Mouse (Mus musculus): ENCODE data around the gene Aldh1b1.

Gene Aldh1b1

DNA sequence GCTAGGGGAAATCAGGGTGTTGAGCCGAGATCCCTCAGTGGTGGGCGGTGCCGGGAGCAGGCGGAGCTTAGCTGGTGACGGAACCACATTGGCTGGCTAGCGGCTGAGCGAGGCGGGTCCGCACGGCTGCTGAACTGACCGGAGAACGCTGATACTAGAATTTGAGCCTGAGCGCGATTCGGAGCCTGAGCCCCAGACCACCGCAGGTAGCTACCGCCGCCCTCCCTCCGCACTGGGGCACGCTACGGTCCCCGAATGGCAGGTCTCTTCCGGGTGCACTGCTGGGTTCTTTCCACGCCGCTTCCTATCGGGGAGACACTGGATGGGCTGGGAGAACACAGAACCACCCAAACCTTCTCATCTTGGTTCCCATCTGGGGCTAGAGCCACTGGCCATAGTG is at the start of gene Aldh1b1:
TSS of gene Aldh1b1 (plus strand) at position 59 of the 400 bp plus-strand sequence.
- peak; percentile 62 for DNase-seq

DNA sequence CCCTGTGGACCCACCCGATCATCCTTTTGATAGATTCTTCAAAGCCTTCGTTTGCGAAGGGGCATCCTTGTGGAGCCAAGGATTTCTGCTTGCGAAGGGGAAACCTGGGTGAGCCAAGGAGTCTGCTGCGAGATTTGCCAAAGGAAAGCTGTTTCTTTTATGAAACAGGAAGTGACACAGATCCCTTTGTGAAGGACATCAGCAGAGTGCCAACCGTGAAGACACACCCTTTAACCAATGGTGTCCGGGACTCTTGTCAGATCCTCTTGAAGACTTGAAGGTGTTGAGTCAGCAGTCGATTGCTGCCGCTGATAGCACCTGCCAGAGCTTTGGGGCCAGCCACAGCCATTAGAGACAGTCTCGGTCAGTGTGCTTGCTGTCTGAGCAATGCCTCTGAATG is 49.4 kb upstream of the Aldh1b1 start:
- DNase-seq: no peak

DNA sequence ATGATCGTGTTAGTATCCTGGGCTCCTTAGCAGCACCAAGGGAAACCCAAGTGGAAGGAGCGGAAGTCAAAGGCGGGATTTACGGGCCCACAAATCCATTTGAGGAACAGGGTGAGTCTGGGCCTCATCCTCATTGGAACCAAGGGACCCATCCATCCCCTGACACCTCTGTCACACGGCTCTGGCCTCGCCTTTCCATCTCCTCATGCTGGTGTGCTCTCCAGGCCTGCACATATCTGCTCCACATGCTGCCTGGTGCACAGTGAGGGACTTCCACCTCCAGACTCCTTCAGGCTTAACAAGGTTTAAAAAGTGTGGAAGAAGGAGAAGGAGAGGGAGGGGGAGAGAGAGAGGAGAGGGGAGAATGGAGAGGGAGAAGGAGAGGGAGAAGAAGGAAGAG is 48.3 kb upstream of the Aldh1b1 start:
- no peak for DNase-seq

DNA sequence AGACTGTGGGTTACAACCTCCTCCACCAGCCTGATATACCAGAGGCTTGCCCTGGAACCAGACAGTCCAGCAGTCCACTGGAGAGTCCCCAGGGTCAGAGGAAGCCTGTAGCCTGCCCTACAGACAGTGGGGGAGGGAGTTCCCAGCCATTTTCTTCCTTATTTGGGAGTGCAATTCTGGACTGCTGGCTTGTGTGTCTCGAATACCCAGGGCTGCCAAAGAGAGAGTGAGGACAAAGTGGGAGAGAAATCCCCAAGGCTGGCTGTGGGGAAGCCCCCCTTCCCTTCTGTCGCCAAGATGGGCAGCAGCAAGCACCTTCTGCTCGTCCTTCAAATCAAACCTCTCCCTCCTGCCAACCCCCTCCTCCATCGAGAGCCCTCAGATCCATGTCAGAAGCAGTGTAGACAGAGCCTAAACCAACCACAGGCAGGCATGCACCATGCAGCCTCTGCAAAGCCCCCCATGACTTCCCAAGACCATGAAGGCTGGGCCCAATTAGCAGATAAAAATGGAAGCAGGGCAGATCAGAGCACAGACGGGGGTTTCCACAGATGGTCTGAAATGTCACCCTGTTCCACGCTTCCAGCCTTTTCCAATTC is 45.5 kb upstream of the Aldh1b1 start:
- DNase-seq: no peak

DNA sequence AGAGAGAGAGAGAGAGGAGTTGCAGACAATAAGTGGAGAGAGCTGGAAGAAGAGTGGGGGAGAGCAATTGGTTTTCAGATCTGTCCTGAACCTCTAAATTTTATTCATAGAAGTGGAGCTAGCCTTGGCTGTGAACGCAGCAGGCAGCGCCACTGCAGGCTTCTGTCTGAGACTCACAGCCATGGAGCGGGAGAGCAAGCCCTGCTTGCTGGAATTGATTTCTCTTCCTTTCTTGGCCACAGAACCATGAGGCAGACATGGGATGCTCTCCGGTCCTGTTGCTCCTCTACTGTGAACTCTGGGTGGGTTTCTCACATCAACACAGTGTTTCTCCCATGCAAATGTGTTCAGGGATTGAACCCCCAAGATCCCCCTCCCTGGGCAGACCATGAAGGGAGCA is 44.7 kb upstream of the Aldh1b1 start:
- DNase-seq: no peak

DNA sequence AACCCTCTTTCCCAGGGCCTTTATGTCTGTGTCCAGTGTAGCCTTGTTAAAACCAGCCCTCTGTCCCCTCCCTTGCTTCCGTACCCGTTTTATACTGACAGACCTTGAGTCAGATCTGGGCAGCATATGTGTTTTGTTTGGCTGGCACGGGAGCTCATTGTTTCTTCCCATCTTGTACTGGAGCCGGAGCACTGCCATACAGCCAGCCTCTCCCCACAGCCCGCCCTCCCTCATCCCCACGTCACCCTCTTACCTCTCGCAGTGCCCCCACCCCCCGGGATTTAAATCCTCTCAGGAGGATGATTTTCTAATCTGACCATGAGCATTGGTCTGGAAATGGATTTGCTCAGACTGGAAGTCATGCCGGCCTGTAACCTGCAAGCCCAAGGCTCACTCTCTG is 43.7 kb upstream of the Aldh1b1 start:
- DNase-seq: no peak

DNA sequence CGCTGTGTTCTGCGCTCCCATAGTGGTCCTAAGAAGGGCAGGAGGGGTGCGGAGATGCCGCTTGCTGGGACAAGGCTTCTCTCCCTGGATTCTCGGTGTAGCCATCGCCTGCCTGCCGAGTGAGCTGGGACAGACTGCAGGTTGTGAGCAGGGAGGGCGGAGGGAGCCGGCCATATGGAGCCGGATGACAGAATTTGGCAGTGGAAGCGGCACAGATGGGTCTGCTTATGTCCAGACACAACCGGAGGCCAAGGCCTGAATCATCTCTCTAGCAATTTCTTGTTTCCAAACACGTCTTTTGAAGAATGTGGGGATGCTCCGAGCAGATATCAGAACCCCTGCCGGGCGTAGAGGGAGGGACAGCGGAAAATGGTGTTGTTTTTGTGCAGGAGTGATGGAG is 42.9 kb upstream of the Aldh1b1 start:
- DNase-seq: no peak

DNA sequence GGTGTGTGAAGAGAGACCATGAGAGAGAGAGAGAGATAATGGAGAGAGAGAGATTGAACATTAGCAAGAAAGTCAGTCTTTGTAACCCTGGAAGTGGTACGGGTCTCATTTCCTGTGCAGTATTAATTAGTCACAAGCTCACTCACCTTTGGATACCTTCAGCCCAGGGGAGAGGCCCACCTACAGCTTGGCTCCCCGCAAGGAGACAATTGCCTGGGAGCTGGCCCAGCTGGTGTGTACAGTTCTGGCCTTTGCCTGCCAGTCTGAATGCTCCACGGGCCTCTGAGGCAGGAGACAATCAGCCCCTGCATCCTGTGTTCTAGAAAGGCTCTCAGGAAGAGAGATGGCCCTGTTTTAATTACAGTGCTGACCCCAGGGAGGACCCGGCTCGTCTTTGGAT is 40.9 kb upstream of the Aldh1b1 start:
- no peak for DNase-seq

DNA sequence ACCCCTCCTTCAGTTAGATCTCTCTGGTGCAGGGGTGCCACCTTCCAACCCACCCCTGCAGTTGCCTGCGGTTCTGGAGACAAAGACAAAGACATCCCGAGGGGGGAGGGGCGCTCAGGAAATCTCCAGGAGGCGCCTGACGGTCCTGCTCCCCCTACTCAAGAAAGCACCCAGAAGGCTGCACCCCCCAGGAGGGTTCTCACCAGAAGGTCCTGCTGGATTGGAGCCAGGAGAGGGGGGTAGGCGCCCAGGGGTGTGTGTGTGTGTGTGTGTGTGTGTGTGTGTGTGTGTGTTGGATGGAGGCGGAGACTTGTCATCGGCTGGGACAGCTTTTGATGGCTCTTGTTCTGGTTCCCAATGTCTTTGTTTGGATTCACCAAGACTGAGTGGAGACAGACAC is 39.4 kb upstream of the Aldh1b1 start:
- DNase-seq: no peak

DNA sequence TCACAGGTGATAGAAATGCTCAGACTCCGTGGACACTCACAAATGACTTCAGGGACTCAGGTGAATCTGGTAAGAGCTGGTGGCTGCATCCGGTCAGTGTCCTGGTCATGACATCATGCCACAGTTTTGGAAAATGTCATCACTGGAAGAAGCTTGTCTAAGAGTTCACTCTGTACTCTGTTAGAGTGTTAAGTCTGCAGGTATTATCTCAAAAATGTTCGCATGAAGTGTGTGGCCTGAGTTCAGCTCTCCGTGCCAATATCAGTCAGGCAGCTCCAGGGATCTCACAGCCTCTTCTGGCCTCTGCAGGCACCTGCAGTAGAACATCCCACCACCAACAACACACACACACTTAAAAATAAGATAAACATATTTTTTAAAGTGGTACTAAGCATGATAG is 36.2 kb upstream of the Aldh1b1 start:
- DNase-seq: no peak

DNA sequence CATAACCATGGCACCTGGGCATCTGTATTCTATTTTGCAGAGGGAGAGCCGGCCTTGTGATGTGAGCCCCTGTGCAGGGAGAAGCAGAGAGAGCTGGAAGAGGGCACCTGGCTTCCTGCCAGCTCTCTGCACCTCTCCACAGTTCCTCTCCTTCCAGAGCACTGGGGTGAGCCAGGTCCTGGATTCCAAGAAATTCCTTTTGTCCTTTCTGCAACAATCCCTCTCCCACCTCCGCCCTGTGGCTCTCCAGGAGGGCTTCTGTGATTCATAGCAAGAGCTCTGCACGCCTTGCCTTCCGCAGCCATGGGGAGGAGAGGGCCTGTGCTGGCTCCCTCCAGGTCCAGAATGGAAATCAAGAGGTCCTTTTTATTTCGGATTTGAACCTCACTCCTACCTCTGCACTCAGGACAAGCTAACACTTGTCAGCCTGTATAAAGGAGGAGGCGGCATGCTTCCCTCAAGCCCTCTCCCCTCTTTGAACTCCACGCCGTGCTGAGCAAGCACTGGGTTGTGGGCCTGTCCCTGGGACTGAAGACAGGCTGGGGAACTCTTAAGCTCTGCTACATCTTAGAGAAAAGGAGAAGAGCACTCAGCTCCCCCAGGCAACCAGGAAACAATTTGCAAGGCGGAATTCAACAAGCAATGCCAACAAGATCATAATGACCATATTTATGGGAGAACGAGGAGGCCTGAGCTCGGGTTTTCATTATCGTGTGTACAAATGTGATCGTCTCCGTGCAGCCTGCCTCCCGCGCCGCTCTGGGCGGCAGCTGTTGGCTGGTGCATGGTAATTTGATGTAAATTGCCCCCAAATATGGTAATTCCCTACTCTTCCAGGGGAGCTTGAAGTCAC is 35.3 kb upstream of the Aldh1b1 start:
- DNase-seq: no peak

DNA sequence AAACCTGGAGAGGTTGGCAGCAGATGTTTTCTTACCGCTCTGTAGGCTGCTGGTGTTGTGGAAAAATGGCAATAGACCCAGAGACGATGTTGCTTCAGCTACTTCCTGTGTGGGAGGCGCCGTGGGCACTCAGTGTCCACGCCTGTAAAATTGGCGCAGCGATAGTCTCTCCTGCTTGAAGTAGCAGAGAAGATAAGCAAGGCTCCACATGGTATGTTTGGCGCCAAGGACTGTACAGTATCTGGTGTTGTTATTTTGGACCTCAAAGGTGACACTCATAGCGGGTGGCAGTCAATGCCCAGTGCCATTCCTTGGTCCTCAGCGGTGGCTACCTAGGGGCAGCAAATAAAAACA is 34.7 kb upstream of the Aldh1b1 start:
- no peak for DNase-seq

DNA sequence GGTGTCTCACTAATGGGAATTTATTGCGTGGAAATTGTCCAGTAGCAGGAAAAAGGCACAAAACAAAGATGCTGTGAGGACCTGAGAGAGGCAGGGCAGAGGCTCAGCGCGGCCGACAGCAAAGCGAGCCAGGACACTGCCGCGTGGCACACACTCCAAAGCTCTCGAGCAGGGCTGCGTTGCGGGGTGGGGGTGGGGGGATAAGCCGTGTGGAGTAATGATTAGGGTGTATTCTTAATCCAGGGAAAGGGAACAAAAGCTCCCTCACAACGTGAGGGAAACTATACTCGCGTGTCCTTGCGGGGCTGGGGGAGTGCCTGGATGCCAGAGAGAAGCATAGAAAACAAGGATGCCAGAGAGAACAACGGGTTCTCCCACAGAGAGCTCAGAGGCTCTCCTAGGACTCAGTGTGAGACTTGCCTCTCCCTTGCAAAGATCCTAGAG is 33.7 kb upstream of the Aldh1b1 start:
- no peak for DNase-seq

DNA sequence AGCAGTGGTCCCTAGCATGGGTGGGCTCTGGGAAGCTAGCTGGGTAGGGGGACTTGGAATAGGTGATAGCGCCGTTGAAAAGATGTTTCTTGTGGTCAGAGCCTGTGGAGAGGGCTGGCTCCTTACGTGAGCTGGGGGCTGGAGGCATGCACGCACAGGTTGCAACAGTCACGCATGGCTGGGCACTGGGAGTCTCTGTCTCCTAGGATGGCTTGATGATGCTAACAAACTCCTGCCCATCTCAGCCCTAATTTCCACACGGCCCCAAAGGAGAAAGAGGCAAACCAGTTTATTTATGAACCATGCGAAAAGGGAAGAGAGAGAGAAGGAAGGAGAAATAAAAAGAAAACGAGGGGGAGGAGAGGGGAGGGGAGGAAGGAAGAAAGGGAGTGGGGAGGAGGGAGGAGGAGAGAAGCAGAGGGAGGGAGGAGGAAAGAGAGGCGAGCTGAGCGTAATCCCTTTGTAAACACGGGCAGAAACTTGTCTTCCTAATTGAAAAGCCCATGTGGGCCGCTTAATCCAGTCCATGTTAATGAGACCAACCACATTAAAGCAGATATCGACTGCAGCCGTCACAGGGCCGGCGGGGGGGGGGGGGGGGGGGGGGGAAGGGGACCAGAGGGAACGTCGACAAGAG is 33.1 kb upstream of the Aldh1b1 start:
- no peak for DNase-seq

DNA sequence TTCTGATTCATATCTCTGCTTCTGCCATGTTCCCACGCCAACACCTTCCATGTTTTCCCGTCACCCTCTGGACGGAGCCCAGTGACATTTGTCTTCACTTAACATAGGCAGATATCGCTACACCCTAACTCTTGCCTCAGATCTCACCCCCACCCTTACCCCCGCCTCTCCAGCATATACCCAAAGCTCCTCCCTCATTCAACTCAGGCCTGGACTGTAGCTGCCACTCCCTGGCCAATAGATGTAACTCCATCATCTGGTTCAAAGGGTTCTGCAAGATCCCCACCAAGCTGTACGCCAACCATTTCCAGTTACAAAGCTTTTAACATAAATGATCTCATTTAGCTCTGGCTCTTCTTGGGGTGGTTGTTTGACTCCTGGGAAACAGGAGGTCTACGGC is 32.0 kb upstream of the Aldh1b1 start:
- DNase-seq: no peak

DNA sequence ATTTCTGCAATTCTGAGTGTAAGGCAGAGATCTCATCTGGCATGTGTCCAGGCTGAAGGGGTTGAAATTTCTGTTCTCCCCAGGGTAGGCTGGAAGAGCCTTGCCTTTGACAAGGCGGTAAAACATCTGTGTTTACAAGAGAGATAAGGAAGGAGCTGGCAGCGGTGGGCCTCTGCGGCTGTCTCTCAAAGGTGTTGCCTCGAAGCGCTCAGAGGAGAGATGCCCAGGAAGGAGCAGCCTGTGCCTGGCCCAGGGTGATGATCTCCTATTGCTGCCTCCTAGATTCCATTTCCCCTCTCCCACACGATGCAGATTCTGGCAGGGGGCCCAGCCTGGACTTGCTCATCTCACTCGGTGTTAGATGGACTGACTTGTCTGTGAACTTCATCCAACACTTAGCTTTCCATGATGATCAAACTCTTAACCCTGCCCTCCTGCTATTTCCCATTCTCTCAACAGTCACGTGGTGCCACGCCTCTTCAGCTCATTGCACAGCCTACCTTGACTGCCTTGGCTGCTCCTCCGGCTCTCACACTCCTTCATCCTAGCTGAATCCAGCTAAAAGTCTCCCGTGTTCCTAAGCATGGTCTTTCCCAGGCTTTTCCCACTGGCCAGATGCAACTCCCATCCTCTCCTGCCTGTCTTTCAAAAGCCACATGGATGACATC is 30.8 kb upstream of the Aldh1b1 start:
- no peak for DNase-seq

DNA sequence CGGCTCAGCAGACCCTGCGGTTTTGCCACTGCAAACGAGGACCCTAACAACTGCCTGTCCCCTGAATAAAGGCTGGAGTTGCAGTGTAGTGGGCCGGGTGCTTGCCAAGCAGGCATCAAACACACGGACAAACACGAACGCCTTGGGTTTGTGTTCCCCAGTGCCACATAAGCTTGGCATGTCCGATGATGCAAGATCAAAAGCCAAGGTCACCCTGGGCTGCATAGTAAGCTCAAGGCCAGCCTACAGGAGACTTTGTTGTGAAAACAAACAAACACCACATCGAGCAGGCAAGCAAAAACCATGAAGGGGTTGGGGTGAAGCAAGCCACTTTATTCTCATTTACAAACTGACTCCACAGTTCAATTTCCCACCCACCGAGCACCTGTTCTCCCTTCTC is 29.7 kb upstream of the Aldh1b1 start:
- peak; percentile 13 for DNase-seq

DNA sequence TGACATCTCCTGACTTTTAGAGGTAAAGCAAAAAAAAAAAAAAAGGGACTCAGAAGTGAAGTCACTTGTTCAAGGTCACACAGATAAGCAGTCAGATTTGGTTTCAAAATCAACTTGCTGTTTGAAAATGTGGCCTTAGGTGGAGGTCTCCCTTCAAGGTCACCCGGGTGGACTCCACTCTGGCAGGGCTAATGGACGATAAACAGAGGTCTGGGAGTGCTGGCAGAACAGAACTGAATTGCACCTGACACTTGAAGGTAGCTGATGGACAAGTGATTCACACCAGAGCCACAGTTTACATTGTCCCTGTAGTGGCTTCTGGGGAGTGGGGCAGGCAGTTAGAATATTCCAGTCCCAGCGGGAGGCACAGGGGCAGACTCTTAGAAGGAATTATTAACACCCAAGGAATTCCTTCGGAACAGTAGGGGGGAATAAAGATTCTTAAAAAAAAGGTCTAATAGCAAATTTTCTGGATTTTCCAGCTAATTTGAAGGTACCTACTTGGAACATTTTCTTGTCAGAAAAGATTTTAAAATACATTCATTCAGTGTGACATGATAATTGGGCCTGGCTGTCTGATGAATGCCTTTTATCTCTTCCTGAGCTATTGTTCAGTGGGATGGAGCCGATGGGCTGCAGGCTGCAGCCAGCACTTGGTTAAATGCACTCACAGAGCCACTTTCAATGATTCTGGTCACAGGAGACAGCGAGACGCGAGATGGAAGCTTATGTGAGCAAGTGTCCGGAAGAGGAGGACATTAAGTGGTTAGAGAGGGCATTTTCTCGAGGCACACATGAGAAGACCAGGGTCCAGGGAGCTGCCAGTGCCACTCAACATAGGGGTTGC is 28.8 kb upstream of the Aldh1b1 start:
- DNase-seq: no peak

DNA sequence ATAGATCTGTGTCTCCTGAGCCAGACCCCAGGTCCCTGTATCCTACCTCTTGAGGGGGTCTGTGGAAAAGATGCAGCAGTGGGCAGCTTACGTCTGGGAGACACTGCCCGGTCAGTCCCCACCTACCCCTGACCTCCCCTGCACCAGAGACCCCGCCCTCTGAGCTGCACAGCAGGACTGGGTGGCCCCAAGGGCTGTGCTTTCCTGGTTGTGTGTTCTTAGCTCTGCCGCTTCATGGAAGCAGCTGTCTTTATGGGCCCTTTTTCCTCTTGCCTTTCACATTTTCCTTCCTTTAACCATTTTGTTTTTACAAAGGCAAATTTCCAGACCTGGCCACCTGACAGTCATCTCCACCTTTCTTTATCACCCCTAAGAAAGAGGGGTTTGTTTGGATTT is 28.2 kb upstream of the Aldh1b1 start:
- DNase-seq: no peak

DNA sequence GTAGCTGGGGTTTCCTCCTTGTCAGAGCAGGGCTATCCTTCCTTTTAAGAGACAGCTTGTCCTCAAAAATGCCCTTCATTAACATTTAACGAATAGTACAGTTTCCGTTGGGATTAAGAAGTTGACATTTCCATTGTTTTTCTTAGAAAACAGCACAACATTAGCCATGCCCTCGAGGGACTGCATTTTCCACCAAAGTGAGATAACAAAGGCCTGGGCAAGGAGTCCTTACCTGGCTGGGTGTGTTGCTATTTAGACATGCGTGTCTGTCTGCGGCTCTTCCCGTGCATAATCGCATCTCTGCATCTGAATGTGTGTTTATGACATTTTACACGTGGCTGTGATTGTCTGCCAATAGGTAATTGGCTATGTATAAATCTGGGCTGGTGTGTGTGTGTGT is 27.6 kb upstream of the Aldh1b1 start:
- no peak for DNase-seq

DNA sequence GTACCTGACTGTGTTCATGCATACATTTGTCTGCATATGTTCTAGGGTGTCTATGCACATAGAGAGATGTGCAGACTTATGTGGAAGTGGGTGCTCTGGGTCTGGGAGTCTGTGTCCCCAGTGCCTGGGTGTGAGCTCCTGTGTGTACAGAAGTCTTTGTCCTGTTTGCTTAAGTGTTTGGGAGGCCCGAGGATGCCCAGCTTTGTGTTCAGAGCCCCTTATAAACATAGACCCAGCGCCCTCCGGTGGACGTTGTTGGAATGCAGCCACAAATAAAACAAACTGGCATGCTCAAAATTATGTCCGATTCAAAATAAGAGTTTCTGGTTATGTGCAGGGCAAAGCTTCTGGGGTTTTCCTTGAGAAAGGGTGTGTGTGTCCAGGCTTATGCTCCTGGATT is 27.2 kb upstream of the Aldh1b1 start:
- peak; percentile 17 for DNase-seq

DNA sequence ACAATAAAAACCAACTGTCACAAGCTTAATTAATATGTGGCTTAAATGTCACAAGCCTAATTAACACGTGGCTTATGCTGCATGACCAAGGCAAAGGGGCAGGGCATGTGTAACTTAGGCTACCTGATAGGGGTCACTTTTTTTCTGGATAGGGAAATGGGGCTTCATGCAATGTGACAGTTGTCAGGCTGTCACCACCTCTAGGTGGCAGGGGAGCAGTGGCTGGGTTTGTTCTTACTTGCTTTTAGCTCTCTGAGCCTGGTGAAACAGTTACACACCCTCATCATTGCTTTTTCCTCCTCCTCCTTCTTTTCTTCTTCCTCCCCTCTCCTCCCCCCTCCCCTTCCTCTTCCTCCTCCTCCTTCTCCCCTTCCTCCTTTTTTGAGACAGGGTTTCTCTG is 15.2 kb upstream of the Aldh1b1 start:
- no peak for DNase-seq

DNA sequence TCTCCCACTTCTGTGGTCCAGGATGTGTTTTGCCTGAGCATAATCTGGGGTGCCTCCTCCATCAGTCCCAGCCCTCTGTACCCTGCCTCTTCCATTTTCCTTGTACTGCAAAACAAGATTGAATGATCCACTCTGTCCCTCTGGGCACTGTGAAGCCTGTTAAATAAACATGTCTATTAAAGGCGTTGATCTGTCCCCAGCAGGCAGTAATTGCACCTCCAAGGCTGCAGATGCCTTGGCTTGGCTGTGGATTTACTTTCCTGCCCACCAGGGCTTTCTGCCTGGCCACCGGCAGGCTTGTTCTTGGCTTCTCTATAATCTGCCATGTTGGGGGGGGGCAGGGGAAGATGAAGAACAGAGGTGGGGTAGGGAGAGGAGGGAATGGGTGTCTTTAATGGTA is 12.9 kb upstream of the Aldh1b1 start:
- DNase-seq: no peak

Data from kidney, adult 11 months (tissue).